In the genomic region with DNA sequence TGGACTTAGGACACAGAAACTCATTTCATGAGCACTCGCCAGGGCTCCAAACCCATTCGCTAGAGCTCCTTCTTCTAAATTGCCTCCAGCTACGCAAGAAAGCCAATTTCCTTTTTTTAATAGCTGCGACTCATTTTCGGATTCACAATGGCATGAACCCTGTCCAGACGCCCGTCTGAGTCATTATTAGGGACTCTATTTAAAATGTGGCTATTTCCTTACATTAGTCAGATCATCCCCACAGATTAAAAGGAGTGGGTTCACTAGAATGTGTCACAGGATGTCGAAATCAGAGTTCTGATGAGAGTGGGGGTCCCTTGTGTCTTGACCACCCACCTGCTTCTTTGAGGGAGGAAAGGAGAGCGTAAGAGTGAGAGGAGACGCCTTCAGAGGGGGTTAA, we compare ENCODE assay signal across 15 mouse cellular contexts.
DNase-seq lines count a peak whose midpoint lies in the region; ATAC-seq and TF ChIP-seq lines count a peak whose summit lies in the region.
"Had no signal": no experiment of that assay in that cellular context is flagged by ENCODE, and none has a peak within 500 bp of the region (broad histone marks: within the 10 kb centered on the region; RNA-seq: fewer than 3 reads in every experiment).

No protein-coding gene starts in this region.

- H3K9ac ChIP-seq in liver, embryonic 13.5 days = no peak overlapping the region
- no peak overlapping the region for H3K9ac ChIP-seq in liver, embryonic 11.5 days (ENCODE audit: low read depth, low read length)
- no peak overlapping the region for H3K9ac ChIP-seq in intestine, embryonic 16.5 days (ENCODE audit: low read depth, low read length)
- H3K9ac ChIP-seq: embryonic facial prominence, embryonic 12.5 days; forebrain, embryonic 12.5 days had no signal

- DNase-seq in liver, embryonic 13.5 days = no peak
- no peak for DNase-seq in liver, embryonic 11.5 days (ENCODE audit: low spot score)
- DNase-seq in MEL-GATA-1-ER (ENCODE audit: extremely low read depth, low read depth) (peak; percentile 1), NIH3T3 (ENCODE audit: low read depth) (peak; percentile 11)
- no peak for DNase-seq in left cerebral cortex, adult 11 months (ENCODE audit: low spot score)
- no peak for DNase-seq in gastrocnemius, adult 2 months

- intact Hi-C loops in gastrocnemius, adult 2 months (cut with DNase I) = loop anchor here (2.0 kb wide), 1 partner anchor 247 kb away; no protein-coding TSS in a partner anchor

- no peak overlapping the region for H3K4me3 ChIP-seq in liver, embryonic 13.5 days (replicated peaks)
- no peak overlapping the region for H3K4me3 ChIP-seq in liver, embryonic 11.5 days (ENCODE audit: low read depth, low read length)
- no peak overlapping the region for H3K4me3 ChIP-seq in embryonic fibroblast, embryonic 13.5 days (ENCODE audit: insufficient read depth, low read length)
- no peak overlapping the region for H3K4me3 ChIP-seq in intestine, embryonic 16.5 days (ENCODE audit: low read length)
- no peak overlapping the region for H3K4me3 ChIP-seq in gastrocnemius, adult 2 months
- H3K4me3 ChIP-seq: embryonic facial prominence, embryonic 10.5 days; embryonic facial prominence, embryonic 12.5 days; erythroblast, embryonic 14.5 days; forebrain, embryonic 10.5 days; forebrain, embryonic 12.5 days had no signal

- H3K9me3 ChIP-seq in liver, embryonic 13.5 days (replicated peaks) = no peaks in the 10 kb centered on the region
- H3K9me3 ChIP-seq in liver, embryonic 11.5 days (ENCODE audit: control insufficient read depth, low read length) = no peaks in the 10 kb centered on the region
- H3K9me3 ChIP-seq in intestine, embryonic 16.5 days (ENCODE audit: control insufficient read depth, low read length) = no peaks in the 10 kb centered on the region
- H3K9me3 ChIP-seq: embryonic facial prominence, embryonic 10.5 days; embryonic facial prominence, embryonic 12.5 days; forebrain, embryonic 10.5 days; forebrain, embryonic 12.5 days had no signal

- H3K27ac ChIP-seq in liver, embryonic 13.5 days = no peak overlapping the region
- no peak overlapping the region for H3K27ac ChIP-seq in liver, embryonic 11.5 days (ENCODE audit: low read depth, low read length)
- peak overlapping the region; percentile 34; the same call in 1 of the 2 replicates for H3K27ac ChIP-seq in embryonic fibroblast, embryonic 13.5 days (ENCODE audit: insufficient read depth, low read length)
- H3K27ac ChIP-seq in intestine, embryonic 16.5 days (ENCODE audit: low read length) = no peak overlapping the region
- no peak overlapping the region for H3K27ac ChIP-seq in gastrocnemius, adult 2 months
- H3K27ac ChIP-seq: embryonic facial prominence, embryonic 10.5 days; embryonic facial prominence, embryonic 12.5 days; forebrain, embryonic 10.5 days; forebrain, embryonic 12.5 days had no signal

- no peaks in the 10 kb centered on the region for H3K36me3 ChIP-seq in liver, embryonic 13.5 days
- no peaks in the 10 kb centered on the region for H3K36me3 ChIP-seq in liver, embryonic 11.5 days (ENCODE audit: control insufficient read depth, insufficient read depth, low read length)
- no peaks in the 10 kb centered on the region for H3K36me3 ChIP-seq in intestine, embryonic 16.5 days (ENCODE audit: control insufficient read depth, insufficient read depth, low read length)
- H3K36me3 ChIP-seq: embryonic facial prominence, embryonic 10.5 days; embryonic facial prominence, embryonic 12.5 days; forebrain, embryonic 10.5 days; forebrain, embryonic 12.5 days had no signal

- WGBS in liver, embryonic 13.5 days (ENCODE audit: insufficient replicate concordance) = 64% methylated on average over 10 of the region's 10 CpGs
- WGBS in liver, embryonic 11.5 days = 81% methylated on average over 10 of the region's 10 CpGs
- WGBS in intestine, embryonic 16.5 days = 81% methylated on average over 10 of the region's 10 CpGs

- peak overlapping the region; percentile 10; the same call in 1 of the 2 replicates for H3K4me2 ChIP-seq in liver, embryonic 13.5 days
- H3K4me2 ChIP-seq in liver, embryonic 11.5 days = no peak overlapping the region
- H3K4me2 ChIP-seq in intestine, embryonic 16.5 days (ENCODE audit: low read depth, low read length) = no peak overlapping the region
- H3K4me2 ChIP-seq: embryonic facial prominence, embryonic 12.5 days; forebrain, embryonic 12.5 days had no signal

- H3K4me1 ChIP-seq in liver, embryonic 13.5 days (replicated peaks) = peaks cover 14% of the 10 kb centered on the region
- peaks cover 3% of the 10 kb centered on the region; the same call in 1 of the 2 replicates for H3K4me1 ChIP-seq in liver, embryonic 11.5 days (replicated peaks; ENCODE audit: control insufficient read depth, insufficient read depth, low read length)
- no peaks in the 10 kb centered on the region; the same call in 1 of the 2 replicates for H3K4me1 ChIP-seq in embryonic fibroblast, embryonic 13.5 days (ENCODE audit: control insufficient read depth, insufficient read depth, low read length)
- no peaks in the 10 kb centered on the region; the same call in 1 of the 2 replicates for H3K4me1 ChIP-seq in intestine, embryonic 16.5 days (ENCODE audit: control insufficient read depth, insufficient read depth, low read length)
- H3K4me1 ChIP-seq: forebrain, embryonic 12.5 days had no signal

- ATAC-seq in liver, embryonic 13.5 days (ENCODE audit: low read depth) = no peak
- ATAC-seq in liver, embryonic 11.5 days (replicated peaks; ENCODE audit: low FRiP score) = no peak
- no peak for ATAC-seq in intestine, embryonic 16.5 days
- ATAC-seq: activated CD4-positive, CD25-positive, alpha-beta regulatory T cell, adult 4 months; forebrain, embryonic 14.5 days had no signal

- no peaks in the 10 kb centered on the region for H3K27me3 ChIP-seq in liver, embryonic 13.5 days
- H3K27me3 ChIP-seq in liver, embryonic 11.5 days (replicated peaks; ENCODE audit: control insufficient read depth, insufficient read depth, low read length) = no peaks in the 10 kb centered on the region
- H3K27me3 ChIP-seq in intestine, embryonic 16.5 days (replicated peaks; ENCODE audit: control insufficient read depth, insufficient read depth, low read length) = no peaks in the 10 kb centered on the region
- H3K27me3 ChIP-seq: embryonic facial prominence, embryonic 12.5 days; forebrain, embryonic 12.5 days had no signal

- no peak for TF ChIP-seq CTCF in embryonic fibroblast, embryonic 13.5 days (IDR thresholded peaks at IDR 0.05; ENCODE audit: borderline replicate concordance, insufficient read depth, low read length)
- no peak for TF ChIP-seq CTCF in gastrocnemius, adult 2 months (IDR thresholded peaks at IDR 0.05)

- no peak for TF ChIP-seq POLR2A in embryonic fibroblast, embryonic 13.5 days (IDR thresholded peaks at IDR 0.05; ENCODE audit: low read depth, low read length)

Comparison
In these comparisons a context has a peak if more than half of its experiments do, and no peak if none do; other contexts are left out.
1. DNase-seq: peak in MEL-GATA-1-ER (single experiment) and NIH3T3 (single experiment); none in liver, embryonic 13.5 days (single experiment), liver, embryonic 11.5 days (single experiment), left cerebral cortex, adult 11 months (single experiment) and gastrocnemius, adult 2 months (single experiment).